Mouse (Mus musculus): ENCODE results near the gene Frmd4a. TPM values are rescaled to one million over a fixed set of nuclear protein-coding genes. Genes with fewer than 3 reads are reported as not detected.

Frmd4a gene
- polyA plus RNA-seq, 1 experiment from 2014 or later = 64.3 TPM

GRCm38 (mm10) chr2:4562826-4563225, 545.3 kb downstream of the Frmd4a start:
- H3K9me3 ChIP-seq (replicated peaks) = no peaks in the 10 kb centered on the region
- no peaks in the 10 kb centered on the region for H3K27me3 ChIP-seq (ENCODE audit: low read depth, poor library complexity, severe bottlenecking)
- H3K4me3 ChIP-seq = peak overlapping the region; percentile 55
- peaks cover 64% of the 10 kb centered on the region for H3K36me3 ChIP-seq
- 67% methylated on average over 5 of the region's 5 CpGs for WGBS
- peaks cover 63% of the 10 kb centered on the region for H3K4me1 ChIP-seq
- no peak for DNase-seq (ENCODE audit: low spot score)
- peak overlapping the region; percentile 67 for H3K27ac ChIP-seq

- Histone ChIP-seq H3K27ac (peak overlapping the region; percentile 67; the same call in 1 of the 2 replicates), H3K4me1 (peaks cover 58% of the 10 kb centered on the region), H3K4me3 (peak overlapping the region; percentile 55), H3K36me3 (peaks cover 69% of the 10 kb centered on the region), H3K27me3 (ENCODE audit: low read depth, poor library complexity, severe bottlenecking) (no peaks in the 10 kb centered on the region), H3K9me3 (replicated peaks) (no peaks in the 10 kb centered on the region)
- DNase-seq (ENCODE audit: low spot score) = no peak
- WGBS = 66% methylated on average over 1 of the region's 1 CpGs
Observed at GRCm38 (mm10) chr2:4563322-4563721, 545.8 kb downstream of the Frmd4a start.

DNA sequence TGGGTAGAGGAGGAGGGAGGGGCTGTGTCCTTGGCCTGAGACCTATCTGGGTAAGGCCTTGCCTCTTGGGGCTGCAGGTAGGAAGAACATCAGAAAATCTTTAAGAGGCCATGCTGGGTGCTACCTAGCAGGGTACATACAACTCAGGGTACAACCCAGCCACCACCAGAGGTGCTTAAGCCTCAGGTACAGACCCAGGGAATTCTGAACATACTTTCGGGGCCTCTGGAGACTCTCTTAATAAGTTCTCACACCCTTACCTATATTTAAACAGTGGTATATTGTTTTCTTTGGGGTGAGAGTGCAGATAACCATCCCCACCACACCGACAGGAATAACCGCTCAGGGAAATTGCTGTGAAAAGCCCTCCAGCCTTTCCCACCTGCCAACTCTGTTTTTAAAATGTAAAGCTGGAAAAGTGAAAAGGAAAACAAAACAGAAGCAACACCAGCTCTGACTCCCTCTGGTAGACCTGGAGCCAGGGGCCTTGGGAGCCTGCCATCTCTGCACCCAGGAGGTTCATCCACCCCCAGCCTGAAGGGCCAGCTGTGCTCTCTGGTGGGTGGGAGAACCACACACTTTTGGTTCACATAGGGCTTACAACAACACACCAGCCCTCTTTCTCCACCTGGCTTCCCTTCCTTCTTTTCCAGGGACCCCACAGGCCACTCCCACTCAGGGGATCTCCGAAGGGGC, 548.9 kb downstream of the Frmd4a start:
- WGBS = 93% methylated on average over 4 of the region's 4 CpGs
- no peak overlapping the region for H3K4me3 ChIP-seq
- H3K36me3 ChIP-seq = peaks cover 99% of the 10 kb centered on the region
- H3K27me3 ChIP-seq (ENCODE audit: low read depth, poor library complexity, severe bottlenecking) = no peaks in the 10 kb centered on the region
- peaks cover 46% of the 10 kb centered on the region for H3K4me1 ChIP-seq
- no peak for DNase-seq (ENCODE audit: low spot score)
- H3K27ac ChIP-seq = no peak overlapping the region
- no peaks in the 10 kb centered on the region for H3K9me3 ChIP-seq (replicated peaks)

DNA sequence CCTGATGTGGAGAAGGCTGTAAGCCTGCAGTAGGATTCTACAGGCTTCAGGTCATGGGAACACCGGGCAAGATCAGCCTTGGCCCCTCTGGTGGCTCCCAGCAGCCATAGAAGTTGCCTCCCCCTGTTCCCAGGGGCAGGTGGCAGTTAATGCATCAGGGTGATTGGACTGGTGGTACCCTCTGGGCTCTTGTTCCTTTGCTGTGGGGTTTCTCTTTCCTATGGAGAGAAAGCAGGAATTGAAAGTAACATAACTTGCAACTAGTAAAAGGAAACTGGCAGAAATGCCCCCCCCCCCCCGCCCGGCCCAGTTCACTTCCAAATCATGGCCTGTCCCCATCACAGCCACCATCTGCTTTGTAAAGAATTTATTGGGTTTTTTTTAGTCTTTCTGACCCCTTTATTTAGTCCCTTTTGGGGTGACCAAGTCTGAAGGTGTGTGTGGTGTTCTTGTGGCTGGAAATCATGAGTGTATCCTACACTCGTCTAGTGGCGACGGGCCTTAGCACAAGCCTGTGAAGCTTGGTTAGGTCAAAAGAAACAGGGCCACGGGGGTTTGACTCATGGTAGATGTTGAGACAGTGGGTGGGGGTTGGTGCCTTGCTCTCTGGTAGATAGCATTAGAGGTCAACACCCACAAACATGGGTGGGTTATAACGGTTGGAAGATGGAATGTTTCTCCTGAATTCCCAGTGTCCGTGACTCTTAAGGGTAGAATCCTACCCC, 549.6 kb downstream of the Frmd4a start:
- no peak overlapping the region for H3K27ac ChIP-seq
- peaks cover 38% of the 10 kb centered on the region for H3K4me1 ChIP-seq
- H3K36me3 ChIP-seq = peaks cover 99% of the 10 kb centered on the region
- H3K4me3 ChIP-seq = no peak overlapping the region
- WGBS = 94% methylated on average over 9 of the region's 9 CpGs
- DNase-seq (ENCODE audit: low spot score) = no peak
- H3K9me3 ChIP-seq (replicated peaks) = no peaks in the 10 kb centered on the region
- no peaks in the 10 kb centered on the region for H3K27me3 ChIP-seq (ENCODE audit: low read depth, poor library complexity, severe bottlenecking)

DNA sequence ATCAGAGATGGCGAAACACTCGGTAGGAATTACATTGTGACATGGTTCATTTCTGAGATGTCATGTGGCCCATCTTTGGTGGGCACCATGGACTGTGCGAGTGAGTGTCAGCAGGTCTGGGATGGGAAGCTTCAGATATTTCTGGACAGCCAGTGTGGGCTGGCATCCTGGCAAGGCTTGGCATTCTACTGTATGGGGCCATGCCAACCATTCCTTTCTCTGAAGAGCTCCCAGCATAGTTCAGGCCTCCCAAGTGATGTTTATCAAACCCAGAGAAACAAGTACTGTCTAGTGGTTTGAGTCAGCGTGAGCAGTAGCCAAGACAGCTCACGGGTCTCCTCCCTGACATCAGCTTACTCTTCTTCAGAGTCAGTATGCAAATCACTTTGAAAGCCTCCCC, 551.5 kb downstream of the Frmd4a start:
- no peak for DNase-seq (ENCODE audit: low spot score)
- H3K27me3 ChIP-seq (ENCODE audit: low read depth, poor library complexity, severe bottlenecking) = no peaks in the 10 kb centered on the region
- no peak overlapping the region for H3K27ac ChIP-seq
- no peak overlapping the region for H3K4me3 ChIP-seq
- H3K9me3 ChIP-seq (replicated peaks) = no peaks in the 10 kb centered on the region
- H3K4me1 ChIP-seq = peaks cover 24% of the 10 kb centered on the region
- 89% methylated on average over 5 of the region's 5 CpGs for WGBS
- peaks cover 100% of the 10 kb centered on the region for H3K36me3 ChIP-seq

- H3K4me3 ChIP-seq = no peak overlapping the region
- WGBS = 81% methylated on average over 10 of the region's 10 CpGs
- H3K9me3 ChIP-seq (replicated peaks) = no peaks in the 10 kb centered on the region
- no peak for DNase-seq (ENCODE audit: low spot score)
- H3K4me1 ChIP-seq = peaks cover 24% of the 10 kb centered on the region
- peak overlapping the region; percentile 42; the same call in 1 of the 2 replicates for H3K27ac ChIP-seq
- no peaks in the 10 kb centered on the region for H3K27me3 ChIP-seq (ENCODE audit: low read depth, poor library complexity, severe bottlenecking)
- peaks cover 100% of the 10 kb centered on the region for H3K36me3 ChIP-seq
Observed at GRCm38 (mm10) chr2:4570186-4570861, 552.8 kb downstream of the Frmd4a start.

DNA sequence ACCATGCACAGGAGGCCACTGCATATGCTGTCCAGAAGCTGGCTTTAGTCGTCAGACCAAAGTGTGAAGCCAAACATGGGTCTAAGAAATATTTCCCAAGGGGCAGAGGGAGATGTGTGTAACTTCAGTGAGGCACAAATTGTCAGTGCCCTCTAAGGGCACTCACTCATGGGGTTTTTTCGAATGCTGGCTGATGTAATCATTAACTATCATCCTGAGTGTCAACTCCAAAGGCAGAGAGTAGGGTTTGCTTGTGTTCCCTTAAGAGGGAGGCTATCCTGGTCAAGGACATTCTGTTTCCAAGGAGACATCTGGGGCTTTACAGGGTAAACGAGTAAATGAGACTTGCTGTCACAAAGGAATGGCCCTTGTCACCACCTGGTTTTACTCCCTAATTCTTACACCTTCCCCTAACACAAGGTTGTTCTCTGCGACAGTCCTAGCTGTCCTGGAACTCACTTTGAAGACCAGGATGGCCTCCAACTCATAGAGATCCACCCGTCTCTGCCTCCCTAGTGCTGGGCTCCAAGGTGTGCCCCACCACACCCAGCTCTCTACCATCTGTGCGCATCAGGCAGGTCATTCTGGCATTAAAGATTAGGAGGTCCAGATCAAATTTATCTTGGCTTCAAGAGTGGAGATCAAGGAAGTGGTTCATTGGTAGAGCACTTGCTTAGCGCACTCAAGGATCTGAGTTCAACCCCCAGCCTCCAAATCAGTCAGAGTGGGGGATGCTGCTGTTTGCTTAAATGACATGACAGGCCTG, 555.2 kb downstream of the Frmd4a start:
- no peaks in the 10 kb centered on the region for H3K27me3 ChIP-seq (ENCODE audit: low read depth, poor library complexity, severe bottlenecking)
- WGBS = 83% methylated on average over 7 of the region's 7 CpGs
- no peak for DNase-seq (ENCODE audit: low spot score)
- H3K9me3 ChIP-seq (replicated peaks) = no peaks in the 10 kb centered on the region
- H3K4me3 ChIP-seq = no peak overlapping the region
- peaks cover 100% of the 10 kb centered on the region for H3K36me3 ChIP-seq
- no peak overlapping the region for H3K27ac ChIP-seq
- H3K4me1 ChIP-seq = 0 out of 2 replicates have a peak, but pooled peaks cover 12% of the 10 kb centered on the region

- Histone ChIP-seq H3K36me3 (peaks cover 100% of the 10 kb centered on the region), H3K27ac (no peak overlapping the region), H3K9me3 (replicated peaks) (no peaks in the 10 kb centered on the region), H3K4me1 (0 out of 2 replicates have a peak, but pooled peaks cover 12% of the 10 kb centered on the region), H3K4me3 (no peak overlapping the region), H3K27me3 (ENCODE audit: low read depth, poor library complexity, severe bottlenecking) (no peaks in the 10 kb centered on the region)
- no peak for DNase-seq (ENCODE audit: low spot score)
- WGBS = 55% methylated on average over 4 of the region's 4 CpGs
Observed at GRCm38 (mm10) chr2:4573386-4573785, 555.9 kb downstream of the Frmd4a start.

GRCm38 (mm10) chr2:4574251-4574650, 556.7 kb downstream of the Frmd4a start:
- H3K9me3 ChIP-seq (replicated peaks) = no peaks in the 10 kb centered on the region
- H3K4me1 ChIP-seq = 0 out of 2 replicates have a peak, but pooled peaks cover 9% of the 10 kb centered on the region
- no peak for DNase-seq (ENCODE audit: low spot score)
- no peaks in the 10 kb centered on the region for H3K27me3 ChIP-seq (ENCODE audit: low read depth, poor library complexity, severe bottlenecking)
- H3K27ac ChIP-seq = no peak overlapping the region
- no peak overlapping the region for H3K4me3 ChIP-seq
- H3K36me3 ChIP-seq = peaks cover 100% of the 10 kb centered on the region
- WGBS = 91% methylated on average over 5 of the region's 5 CpGs

DNA sequence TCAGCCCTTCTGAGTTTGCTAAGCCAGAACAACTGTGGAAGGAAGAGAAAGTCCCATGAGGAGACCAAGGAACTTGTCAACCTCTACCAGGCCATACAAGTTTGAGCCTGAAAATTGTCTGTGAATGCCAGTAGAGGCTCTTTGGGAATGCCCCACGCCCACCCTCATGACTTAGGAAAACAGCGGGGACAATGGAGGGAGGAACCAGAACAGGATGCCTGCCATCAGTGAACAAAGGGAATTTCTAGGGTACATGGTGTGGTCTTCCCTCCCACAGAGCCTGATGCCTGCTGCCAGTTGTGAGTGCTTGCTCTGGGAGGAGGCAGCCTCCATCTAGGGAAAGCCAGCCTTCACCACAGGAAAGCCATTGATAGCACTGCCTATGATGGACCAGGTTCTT, 557.6 kb downstream of the Frmd4a start:
- H3K4me1 ChIP-seq = peaks cover 6% of the 10 kb centered on the region; the same call in 1 of the 2 replicates
- H3K27me3 ChIP-seq (ENCODE audit: low read depth, poor library complexity, severe bottlenecking) = no peaks in the 10 kb centered on the region
- no peak overlapping the region for H3K4me3 ChIP-seq
- DNase-seq (ENCODE audit: low spot score) = no peak
- H3K27ac ChIP-seq = peak overlapping the region; percentile 25; the same call in 1 of the 2 replicates
- WGBS = 85% methylated on average over 2 of the region's 2 CpGs
- peaks cover 100% of the 10 kb centered on the region for H3K36me3 ChIP-seq
- no peaks in the 10 kb centered on the region for H3K9me3 ChIP-seq (replicated peaks)

DNA sequence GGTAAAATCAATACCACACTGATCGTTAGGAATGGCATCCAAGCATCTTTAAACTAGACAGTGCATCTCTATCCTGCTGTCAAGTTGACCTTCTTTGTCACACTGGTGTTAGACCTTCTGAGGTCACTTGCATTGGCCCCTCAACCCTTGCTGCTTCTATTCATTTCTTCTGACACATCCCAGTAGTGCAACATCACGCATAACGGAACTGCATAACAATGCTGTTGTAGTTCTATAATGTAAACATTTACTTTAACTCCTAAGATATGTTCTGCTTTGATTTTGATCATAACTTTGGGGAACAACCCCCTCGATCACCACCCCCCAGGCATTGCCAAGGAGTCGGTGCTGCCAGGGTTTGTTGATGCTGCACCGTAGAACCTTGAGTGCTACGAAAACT, 558.5 kb downstream of the Frmd4a start:
- no peak for DNase-seq (ENCODE audit: low spot score)
- Histone ChIP-seq H3K4me1 (peaks cover 3% of the 10 kb centered on the region; the same call in 1 of the 2 replicates), H3K27ac (no peak overlapping the region), H3K36me3 (peaks cover 100% of the 10 kb centered on the region), H3K9me3 (replicated peaks) (no peaks in the 10 kb centered on the region), H3K27me3 (ENCODE audit: low read depth, poor library complexity, severe bottlenecking) (no peaks in the 10 kb centered on the region), H3K4me3 (no peak overlapping the region)
- 96% methylated on average over 7 of the region's 7 CpGs for WGBS

DNA sequence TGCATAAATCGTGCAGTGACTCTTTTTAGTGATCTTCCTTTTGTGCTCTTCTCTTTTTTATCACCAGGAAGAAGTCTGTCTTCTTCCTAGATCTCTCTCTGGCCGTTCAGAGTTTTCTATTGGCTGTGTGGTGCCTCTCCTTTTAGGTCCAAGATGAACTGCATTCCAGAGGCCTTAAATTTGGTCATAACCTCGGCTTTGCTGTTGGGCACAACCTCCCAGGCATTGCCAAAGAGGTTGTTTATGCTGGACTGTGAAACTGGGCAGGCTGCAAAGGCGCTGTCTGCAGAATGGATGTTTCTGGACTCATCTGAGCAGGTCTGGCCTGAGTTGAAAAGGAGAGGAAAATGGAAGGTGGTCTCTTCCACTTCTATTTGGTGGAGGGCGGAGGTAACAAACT, 560.8 kb downstream of the Frmd4a start:
- no peaks in the 10 kb centered on the region for H3K27me3 ChIP-seq (ENCODE audit: low read depth, poor library complexity, severe bottlenecking)
- WGBS = 85% methylated on average over 5 of the region's 5 CpGs
- peaks cover 18% of the 10 kb centered on the region for H3K4me1 ChIP-seq
- peaks cover 97% of the 10 kb centered on the region for H3K36me3 ChIP-seq
- no peak overlapping the region for H3K4me3 ChIP-seq
- no peak overlapping the region for H3K27ac ChIP-seq
- H3K9me3 ChIP-seq (replicated peaks) = no peaks in the 10 kb centered on the region
- no peak for DNase-seq (ENCODE audit: low spot score)

Measured in limb, embryonic 10.5 days (tissue).